Mouse (Mus musculus) brain, embryonic 14.5 days (tissue): ENCODE measurements at regions not wholly inside any gene's neighbourhood (a gene's known extent, or its start where the extent isn't known, plus 50 kb on each side); places are given as distances from the start of the nearest gene placed in this dataset.
"Not testable (repeated sequence)": the region's sequence is repeated elsewhere in the genome, so short reads cannot be mapped to it uniquely, and the experiment has no call there.

Experiments
- DNase-seq: peaks from one replicate; pipeline ENCODE4 v3.0.0-alpha.2; 2011; ENCODE audit warnings: low read depth
- CTCF ChIP-seq: fragments of 200-500 bp; IDR thresholded peaks from 2 replicates; pipeline ENCODE4 v1.5.1; 2012; ENCODE audit warnings: inconsistent platforms, mild to moderate bottlenecking, moderate library complexity, borderline replicate concordance; ENCODE audit not compliant: insufficient read depth, insufficient read length; ENCODE audit errors: extremely low read depth
- POLR2A ChIP-seq: fragments of 200-500 bp; IDR thresholded peaks from 2 replicates; pipeline ENCODE4 v1.6.1; 2012; ENCODE audit warnings: mild to moderate bottlenecking, inconsistent platforms, borderline replicate concordance; ENCODE audit not compliant: poor library complexity, insufficient read depth, insufficient read length, severe bottlenecking; ENCODE audit errors: extremely low read depth

DNA sequence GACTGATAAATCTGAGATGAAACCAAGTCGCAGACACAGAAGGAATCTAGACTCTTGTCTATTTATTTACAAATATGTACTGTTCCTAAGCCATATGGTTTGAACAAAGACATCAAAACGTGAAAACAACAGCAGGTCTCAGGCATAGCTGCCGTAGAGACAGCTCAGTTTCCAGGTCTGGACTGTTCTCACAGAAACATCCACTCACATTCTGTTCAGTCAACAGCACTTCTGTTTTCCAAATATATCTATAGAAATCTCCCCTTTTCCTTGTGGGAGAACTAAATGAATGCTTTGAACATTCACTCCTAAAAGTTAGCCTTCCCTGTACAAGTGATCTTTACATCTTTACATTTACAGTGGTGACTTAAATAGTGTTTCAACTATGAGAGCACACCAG lies 156.8 kb upstream of the Slc13a1 start:
- DNase-seq: peak; percentile 9
- no peak for TF ChIP-seq POLR2A

GRCm38 (mm10) chr6:24322371-24322770 lies 154.5 kb upstream of the Slc13a1 start:
- TF ChIP-seq CTCF (no peak), POLR2A (no peak)
- DNase-seq: no peak

DNA sequence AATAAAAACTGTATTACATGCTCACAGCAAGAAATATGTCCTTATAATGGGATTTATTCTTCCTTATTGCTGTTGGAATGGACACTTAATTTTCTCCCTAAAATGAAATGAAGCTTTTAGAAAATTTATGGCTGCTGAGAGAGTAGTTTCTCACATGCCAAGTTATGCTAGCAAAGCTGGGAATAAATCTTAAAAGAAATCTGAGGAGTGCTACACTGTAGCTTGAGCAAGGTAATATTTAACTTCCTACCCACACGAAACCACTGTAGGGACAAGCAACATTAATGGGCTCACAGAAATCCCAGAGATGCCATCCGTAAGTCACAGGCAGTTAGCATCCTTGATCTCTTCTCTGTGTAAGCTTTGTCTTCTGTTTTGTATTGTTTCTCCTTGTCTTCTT lies 151.0 kb upstream of the Slc13a1 start:
- no peak for DNase-seq
- TF ChIP-seq CTCF (no peak), POLR2A (no peak)

- DNase-seq: no peak
- TF ChIP-seq CTCF (no peak), POLR2A (no peak)
These were observed 142.8 kb upstream of the Slc13a1 start for GRCm38 (mm10) chr6:24310675-24311074.

GRCm38 (mm10) chr6:24309810-24310209 lies 141.9 kb upstream of the Slc13a1 start:
- no peak for TF ChIP-seq POLR2A
- TF ChIP-seq CTCF: no peak
- DNase-seq: no peak

GRCm38 (mm10) chr6:24301681-24302080 lies 133.8 kb upstream of the Slc13a1 start:
- no peak for DNase-seq
- no peak for TF ChIP-seq CTCF
- no peak for TF ChIP-seq POLR2A

- no peak for DNase-seq
- no peak for TF ChIP-seq POLR2A
- TF ChIP-seq CTCF: no peak
These were observed 133.3 kb upstream of the Slc13a1 start for GRCm38 (mm10) chr6:24301146-24301545.

DNA sequence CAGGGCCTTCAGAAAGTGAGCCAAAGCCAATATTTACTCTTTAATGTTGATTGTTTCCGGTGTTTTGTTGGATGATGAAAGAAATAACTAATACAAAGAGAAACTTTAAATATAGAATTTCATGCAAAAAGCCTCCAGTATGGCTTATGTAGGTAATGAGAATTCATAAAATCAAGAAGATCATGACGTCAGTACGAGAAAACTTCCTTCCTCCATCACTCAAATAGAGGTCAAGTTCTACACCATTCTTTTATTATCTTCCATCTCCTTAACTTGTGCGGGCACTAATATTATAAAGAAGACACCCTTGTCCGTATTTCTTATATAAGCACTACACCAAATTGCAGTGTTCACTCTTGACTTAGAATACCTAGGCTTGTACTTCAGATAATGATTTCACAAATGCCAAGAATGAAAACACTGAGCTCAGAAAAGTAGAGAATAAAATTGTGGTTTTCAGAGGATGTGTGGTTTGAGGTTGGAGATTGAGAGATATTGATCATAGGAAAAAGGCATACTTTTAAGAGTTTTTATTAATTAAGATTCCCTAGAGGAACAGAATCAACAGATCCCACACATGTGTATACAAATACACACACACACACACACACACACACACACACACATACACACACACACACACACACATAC lies 130.8 kb upstream of the Slc13a1 start:
- TF ChIP-seq POLR2A (no peak), CTCF (no peak)
- no peak for DNase-seq

- not testable (repeated sequence) for DNase-seq
These were observed 120.9 kb upstream of the Slc13a1 start for GRCm38 (mm10) chr6:24288757-24289156.

- DNase-seq: peak; percentile 39
- TF ChIP-seq POLR2A (no peak), CTCF (no peak)
These were observed 104.9 kb upstream of the Slc13a1 start for GRCm38 (mm10) chr6:24272821-24273220.

DNA sequence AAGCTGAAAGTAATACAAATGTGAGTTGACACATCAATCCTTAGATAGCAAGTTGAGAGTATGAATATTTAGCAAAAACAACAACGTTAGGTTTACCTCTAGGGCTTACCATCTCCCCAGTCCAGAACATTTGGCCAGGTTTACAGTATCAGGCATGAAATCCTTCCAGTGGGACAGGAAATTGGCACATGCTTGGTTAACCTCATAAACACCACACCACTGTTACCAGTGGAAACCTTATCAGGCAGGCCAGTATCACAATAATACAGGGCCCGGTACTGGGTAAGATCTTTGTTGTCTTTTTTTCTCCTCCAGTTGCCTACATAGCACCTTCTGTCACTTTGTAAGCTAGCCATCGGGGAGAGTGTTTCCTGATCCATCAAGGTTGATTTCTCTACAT lies 101.7 kb upstream of the Slc13a1 start:
- TF ChIP-seq CTCF: no peak
- no peak for TF ChIP-seq POLR2A
- no peak for DNase-seq

- TF ChIP-seq CTCF (no peak), POLR2A (no peak)
- DNase-seq: no peak
These were observed 95.9 kb upstream of the Slc13a1 start for GRCm38 (mm10) chr6:24263796-24264195.

DNA sequence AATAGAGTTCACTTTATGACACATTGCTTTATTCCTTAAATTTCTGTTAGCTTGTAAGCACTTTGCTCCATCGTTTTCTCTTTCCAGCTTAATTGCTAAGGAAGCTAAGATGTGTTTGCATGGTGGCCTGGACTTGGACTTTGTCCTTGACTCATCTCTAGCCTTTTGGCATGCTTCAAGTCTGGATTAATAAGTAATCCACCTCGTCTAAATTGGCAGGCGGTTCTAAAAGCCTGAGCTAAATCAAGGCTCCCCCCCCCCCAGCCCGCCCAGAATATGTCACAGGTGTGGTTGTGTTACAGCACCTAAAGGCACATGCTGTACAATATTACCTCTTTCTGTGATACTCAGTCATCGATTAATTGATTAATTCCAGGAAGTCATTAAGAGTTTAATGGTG lies 94.7 kb upstream of the Slc13a1 start:
- no peak for DNase-seq
- TF ChIP-seq CTCF: no peak
- TF ChIP-seq POLR2A: no peak
